In the genomic region with DNA sequence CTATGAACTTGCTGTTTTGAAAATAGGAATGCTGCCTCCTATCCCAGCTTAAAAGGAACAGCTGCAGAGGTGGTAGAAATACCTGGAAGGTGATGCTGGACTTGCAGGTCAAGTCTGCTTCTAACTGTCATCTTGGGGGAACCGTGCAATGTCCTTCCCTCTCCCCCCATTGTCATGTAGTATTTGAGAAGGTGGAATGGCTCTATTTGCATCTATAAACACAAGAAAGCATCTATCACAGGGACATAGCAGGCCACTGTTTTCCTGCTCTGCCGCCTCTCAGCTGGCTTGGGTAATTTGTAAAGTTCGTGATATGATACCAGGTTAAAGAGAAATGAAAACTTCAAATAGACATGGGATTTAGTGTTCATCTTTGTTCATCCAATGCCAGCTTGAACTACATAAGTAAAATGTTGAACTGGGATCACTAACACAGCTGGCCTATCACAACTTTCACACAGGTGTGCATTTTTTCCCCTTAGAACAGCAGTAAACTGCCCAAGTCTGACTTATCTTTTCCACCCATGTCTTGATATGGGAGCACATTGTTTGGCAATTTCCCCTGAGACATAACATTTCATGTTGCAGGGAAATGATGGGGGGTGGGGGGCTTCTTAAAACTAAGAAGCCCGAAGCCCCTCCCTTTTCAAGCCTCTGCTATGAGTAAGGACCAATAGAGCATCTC, we compare ENCODE assay signal across 19 mouse cellular contexts.
A peak's percentile ranks its signal among the peaks of the same experiment; 100 is the strongest.
DNase-seq lines count a peak whose midpoint lies in the region; TF ChIP-seq lines count a peak whose summit lies in the region.
"Had no signal": no experiment of that assay in that cellular context is flagged by ENCODE, and none has a peak within 500 bp of the region (broad histone marks: within the 10 kb centered on the region; RNA-seq: fewer than 3 reads in every experiment).

No protein-coding gene starts in this region.

- H3K4me3 ChIP-seq in E14TG2a.4 (replicated peaks; ENCODE audit: low read length): 0 out of 2 replicates have a peak overlapping the region, but pooled peaks have one; percentile 68
- H3K4me3 ChIP-seq: embryonic facial prominence, embryonic 10.5 days; embryonic facial prominence, embryonic 12.5 days; forebrain, embryonic 13.5 days; forebrain, embryonic 15.5 days had no signal

- H3K4me1 ChIP-seq in E14TG2a.4 (replicated peaks; ENCODE audit: low read depth, low read length): peaks cover 64% of the 10 kb centered on the region
- H3K4me1 ChIP-seq: embryonic facial prominence, embryonic 10.5 days; embryonic facial prominence, embryonic 12.5 days had no signal

- DNase-seq in heart, adult 11 months: peak; percentile 68
- DNase-seq in heart, postnatal 14 days: no peak
- peak; percentile 10 for DNase-seq in ES-CJ7 (ENCODE audit: low read depth, low spot score)
- DNase-seq in ZHBTc4 (ENCODE audit: low read depth, low spot score): peak; percentile 12
- no peak for DNase-seq in adrenal gland, adult 2 months
- DNase-seq in cerebellum, adult 9-11 months: no peak
- no peak for DNase-seq in adrenal gland, postnatal 36 days
- DNase-seq: adrenal gland, postnatal 10 days; adrenal gland, postnatal 25 days; cerebellum, adult 11-12 months; cerebellum, adult 2 months; cerebellum, adult 9-10 months; cerebellum, postnatal 25 days had no signal

- no peak for TF ChIP-seq CTCF in E14TG2a.4 (conservative IDR thresholded peaks at IDR 0.05; ENCODE audit: low read length)

- H3K9me3 ChIP-seq in E14TG2a.4 (ENCODE audit: low read length): no peaks in the 10 kb centered on the region; the same call in 1 of the 2 replicates
- H3K9me3 ChIP-seq: embryonic facial prominence, embryonic 10.5 days; embryonic facial prominence, embryonic 12.5 days; forebrain, embryonic 13.5 days; forebrain, embryonic 15.5 days had no signal

- H3K36me3 ChIP-seq in E14TG2a.4 (ENCODE audit: insufficient read depth, low read length): no peaks in the 10 kb centered on the region
- H3K36me3 ChIP-seq: embryonic facial prominence, embryonic 10.5 days; embryonic facial prominence, embryonic 12.5 days; forebrain, embryonic 15.5 days had no signal

- intact Hi-C loops in heart, postnatal 14 days (cut with DNase I): no loop called here

- no peaks in the 10 kb centered on the region for H3K27me3 ChIP-seq in E14TG2a.4 (ENCODE audit: insufficient read depth, low read length)
- H3K27me3 ChIP-seq: embryonic facial prominence, embryonic 12.5 days; forebrain, embryonic 13.5 days; forebrain, embryonic 15.5 days; Patski had no signal

Comparison
In these comparisons a context has a peak if more than half of its experiments do, and no peak if none do; other contexts are left out.
1. DNase-seq: peak in heart, adult 11 months (single experiment), ES-CJ7 (single experiment) and ZHBTc4 (single experiment); none in heart, postnatal 14 days (0 of 2), adrenal gland, adult 2 months (single experiment), cerebellum, adult 9-11 months (single experiment) and adrenal gland, postnatal 36 days (0 of 2).